Mouse (Mus musculus): ENCODE results near the gene Synpo2. TPM values are rescaled to one million over a fixed set of nuclear protein-coding genes. Genes with fewer than 3 reads are reported as not detected.

Synpo2 gene
- total RNA-seq, 1 experiment = 1.6 TPM

DNA sequence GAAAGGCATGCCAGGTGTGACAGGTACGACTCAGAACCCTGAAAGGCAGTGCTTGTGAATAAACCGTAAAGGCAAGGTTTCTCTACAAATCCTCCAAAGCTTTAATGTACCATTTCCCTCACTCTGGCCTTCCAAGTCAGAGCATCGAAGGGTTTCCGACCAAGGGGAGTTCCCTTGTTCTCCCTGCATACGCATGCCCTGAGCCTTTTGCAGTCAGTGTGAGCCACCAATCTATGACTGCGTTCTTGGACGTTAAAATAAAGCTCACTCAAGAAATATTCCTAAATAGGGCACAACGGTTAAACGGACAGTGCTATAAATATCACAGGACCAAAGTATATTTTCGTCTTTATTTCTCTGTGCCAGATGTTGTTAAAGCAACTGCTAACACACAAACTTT, 51.7 kb downstream of the Synpo2 start:
- no peaks in the 10 kb centered on the region for H3K9me3 ChIP-seq (ENCODE audit: control insufficient read depth, insufficient read depth, low read depth, low read length)
- no peaks in the 10 kb centered on the region for H3K36me3 ChIP-seq (ENCODE audit: control insufficient read depth, insufficient read depth, low read length, poor library complexity, severe bottlenecking)
- TF ChIP-seq MAFK (IDR thresholded peaks at IDR 0.05; ENCODE audit: insufficient read depth, low read depth, low read length) = no peak
- DNase-seq (ENCODE audit: low read depth, low spot score) = no peak
- in situ Hi-C loops (cut with MboI; ENCODE audit: low sequenced_read_pairs in 2 of 2, unreplicated experiment in 2 of 2) = no loop called here
- no peak overlapping the region for H3K9ac ChIP-seq (ENCODE audit: insufficient read depth, low read depth, low read length, poor library complexity, severe bottlenecking)
- H3K4me3 ChIP-seq (ENCODE audit: insufficient read depth in 1 of 2, low read depth in 1 of 2, low read length in 2 of 2, poor library complexity in 1 of 2, severe bottlenecking in 1 of 2) = no peak overlapping the region
- H3K4me1 ChIP-seq (ENCODE audit: control insufficient read depth in 2 of 2, insufficient read depth in 2 of 2, low read length in 2 of 2, poor library complexity in 1 of 2) = peaks cover 0 to 3% of the 10 kb centered on the region in 2 experiments; a peak in 1 of 4 replicates
- H3K27ac ChIP-seq (ENCODE audit: insufficient read depth, low read depth, low read length, poor library complexity, severe bottlenecking) = no peak overlapping the region

DNA sequence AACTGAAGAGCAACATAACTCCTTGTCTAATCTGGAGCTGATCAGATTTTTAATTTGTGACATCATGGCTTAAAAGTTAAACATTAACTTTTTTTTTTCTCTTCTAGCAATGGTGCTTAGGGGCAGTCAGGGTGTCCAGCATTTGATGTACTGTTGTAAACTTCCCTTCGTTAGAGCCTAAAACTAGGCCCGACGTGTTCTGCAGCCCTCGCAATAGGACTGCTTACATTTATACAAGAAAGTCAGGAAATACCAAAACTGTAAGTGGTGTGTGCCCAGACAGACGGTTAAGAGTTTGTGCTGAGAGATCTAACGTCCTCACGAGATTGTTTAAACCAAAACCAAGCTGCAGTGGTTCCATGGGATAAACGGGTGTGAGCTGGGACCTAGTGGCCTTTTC, 56.4 kb downstream of the Synpo2 start:
- no peak overlapping the region for H3K9ac ChIP-seq (ENCODE audit: insufficient read depth, low read depth, low read length, poor library complexity, severe bottlenecking)
- DNase-seq (ENCODE audit: low read depth, low spot score) = no peak
- H3K4me1 ChIP-seq (ENCODE audit: control insufficient read depth in 2 of 2, insufficient read depth in 2 of 2, low read length in 2 of 2, poor library complexity in 1 of 2) = no peaks in the 10 kb centered on the region
- no peak overlapping the region for H3K27ac ChIP-seq (ENCODE audit: insufficient read depth, low read depth, low read length, poor library complexity, severe bottlenecking)
- in situ Hi-C loops (cut with MboI; ENCODE audit: low sequenced_read_pairs in 2 of 2, unreplicated experiment in 2 of 2) = loop anchor here in 1 of 2 experiments (10.0 kb wide), 1 partner anchor 145 kb away; no protein-coding TSS in a partner anchor
- H3K9me3 ChIP-seq (ENCODE audit: control insufficient read depth, insufficient read depth, low read depth, low read length) = no peaks in the 10 kb centered on the region
- H3K4me3 ChIP-seq (ENCODE audit: insufficient read depth in 1 of 2, low read depth in 1 of 2, low read length in 2 of 2, poor library complexity in 1 of 2, severe bottlenecking in 1 of 2) = no peak overlapping the region
- no peaks in the 10 kb centered on the region for H3K36me3 ChIP-seq (ENCODE audit: control insufficient read depth, insufficient read depth, low read length, poor library complexity, severe bottlenecking)
- TF ChIP-seq MAFK (IDR thresholded peaks at IDR 0.05; ENCODE audit: insufficient read depth, low read depth, low read length) = no peak
- no peak for TF ChIP-seq ZC3H11A (IDR thresholded peaks at IDR 0.05; ENCODE audit: borderline replicate concordance, low read depth, low read length)
- no peak for TF ChIP-seq HCFC1 (IDR thresholded peaks at IDR 0.05; ENCODE audit: borderline replicate concordance, insufficient read depth, low read length)
- no peak for TF ChIP-seq ZNF384 (IDR thresholded peaks at IDR 0.05; ENCODE audit: low read depth, low read length)
- no peak for TF ChIP-seq CHD2 (IDR thresholded peaks at IDR 0.05; ENCODE audit: low read depth, low read length)

DNA sequence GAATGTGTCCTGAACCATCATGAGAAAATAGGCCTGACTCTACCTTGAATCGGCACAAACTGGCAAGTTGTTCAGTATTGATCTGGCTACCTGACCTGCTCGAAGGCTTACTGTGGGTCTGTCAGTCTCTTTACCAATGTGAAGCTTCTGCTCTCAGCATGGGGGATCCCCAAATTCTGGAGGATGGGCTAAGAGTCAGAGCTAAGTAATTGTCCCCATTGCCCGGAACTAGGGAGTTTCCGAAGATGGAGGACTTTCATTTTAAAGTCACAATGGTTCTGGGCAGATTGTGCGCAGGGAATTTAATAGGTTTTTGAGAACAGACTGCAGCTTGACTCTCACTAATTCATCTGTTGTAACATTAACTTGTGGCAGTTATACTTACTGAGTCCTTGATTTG, 56.9 kb downstream of the Synpo2 start:
- no peak for DNase-seq (ENCODE audit: low read depth, low spot score)
- Histone ChIP-seq H3K4me1 (ENCODE audit: control insufficient read depth in 2 of 2, insufficient read depth in 2 of 2, low read length in 2 of 2, poor library complexity in 1 of 2) (no peaks in the 10 kb centered on the region), H3K4me3 (ENCODE audit: insufficient read depth in 1 of 2, low read depth in 1 of 2, low read length in 2 of 2, poor library complexity in 1 of 2, severe bottlenecking in 1 of 2) (no peak overlapping the region), H3K9ac (ENCODE audit: insufficient read depth, low read depth, low read length, poor library complexity, severe bottlenecking) (no peak overlapping the region), H3K27ac (ENCODE audit: insufficient read depth, low read depth, low read length, poor library complexity, severe bottlenecking) (no peak overlapping the region), H3K9me3 (ENCODE audit: control insufficient read depth, insufficient read depth, low read depth, low read length) (no peaks in the 10 kb centered on the region), H3K36me3 (ENCODE audit: control insufficient read depth, insufficient read depth, low read length, poor library complexity, severe bottlenecking) (no peaks in the 10 kb centered on the region)
- TF ChIP-seq ZNF384 (IDR thresholded peaks at IDR 0.05; ENCODE audit: low read depth, low read length) (no peak), MAFK (IDR thresholded peaks at IDR 0.05; ENCODE audit: insufficient read depth, low read depth, low read length) (no peak), ZC3H11A (IDR thresholded peaks at IDR 0.05; ENCODE audit: borderline replicate concordance, low read depth, low read length) (no peak), CHD2 (IDR thresholded peaks at IDR 0.05; ENCODE audit: low read depth, low read length) (no peak), HCFC1 (IDR thresholded peaks at IDR 0.05; ENCODE audit: borderline replicate concordance, insufficient read depth, low read length) (no peak)
- in situ Hi-C loops (cut with MboI; ENCODE audit: low sequenced_read_pairs in 2 of 2, unreplicated experiment in 2 of 2) = loop anchor here in 1 of 2 experiments (10.0 kb wide), 1 partner anchor 146 kb away; no protein-coding TSS in a partner anchor

DNA sequence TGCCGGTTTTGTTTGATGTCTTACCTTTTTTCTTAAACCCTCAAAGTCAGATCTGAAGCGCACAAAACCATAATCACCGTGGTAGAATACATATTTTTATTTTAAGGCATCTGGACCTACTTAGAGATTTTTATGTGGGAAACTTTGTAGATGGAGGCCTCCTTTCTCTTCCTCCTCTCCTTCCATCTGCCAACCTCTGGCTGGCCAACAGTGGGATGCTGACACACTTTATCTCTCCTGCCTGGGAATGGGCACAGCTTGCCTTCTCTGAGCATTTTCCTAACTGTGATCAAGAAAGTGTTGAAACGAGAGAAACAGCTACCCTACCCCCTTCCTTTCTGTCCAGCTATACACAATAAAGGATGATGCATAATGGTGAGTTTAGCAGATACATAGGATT, 57.5 kb downstream of the Synpo2 start:
- in situ Hi-C loops (cut with MboI; ENCODE audit: low sequenced_read_pairs in 2 of 2, unreplicated experiment in 2 of 2) = loop anchor here in 1 of 2 experiments (10.0 kb wide), 1 partner anchor 146 kb away; no protein-coding TSS in a partner anchor
- H3K36me3 ChIP-seq (ENCODE audit: control insufficient read depth, insufficient read depth, low read length, poor library complexity, severe bottlenecking) = no peaks in the 10 kb centered on the region
- H3K27ac ChIP-seq (ENCODE audit: insufficient read depth, low read depth, low read length, poor library complexity, severe bottlenecking) = no peak overlapping the region
- H3K9me3 ChIP-seq (ENCODE audit: control insufficient read depth, insufficient read depth, low read depth, low read length) = no peaks in the 10 kb centered on the region
- no peaks in the 10 kb centered on the region for H3K4me1 ChIP-seq (ENCODE audit: control insufficient read depth in 2 of 2, insufficient read depth in 2 of 2, low read length in 2 of 2, poor library complexity in 1 of 2)
- no peak for DNase-seq (ENCODE audit: low read depth, low spot score)
- TF ChIP-seq ZNF384 (IDR thresholded peaks at IDR 0.05; ENCODE audit: low read depth, low read length) (no peak), CHD2 (IDR thresholded peaks at IDR 0.05; ENCODE audit: low read depth, low read length) (no peak), MAFK (IDR thresholded peaks at IDR 0.05; ENCODE audit: insufficient read depth, low read depth, low read length) (no peak), HCFC1 (IDR thresholded peaks at IDR 0.05; ENCODE audit: borderline replicate concordance, insufficient read depth, low read length) (no peak), ZC3H11A (IDR thresholded peaks at IDR 0.05; ENCODE audit: borderline replicate concordance, low read depth, low read length) (no peak)
- no peak overlapping the region for H3K4me3 ChIP-seq (ENCODE audit: insufficient read depth in 1 of 2, low read depth in 1 of 2, low read length in 2 of 2, poor library complexity in 1 of 2, severe bottlenecking in 1 of 2)
- no peak overlapping the region for H3K9ac ChIP-seq (ENCODE audit: insufficient read depth, low read depth, low read length, poor library complexity, severe bottlenecking)
